Mouse (Mus musculus) kidney, postnatal 36 days (tissue): Measurements from ENCODE around the gene Isg20l2.

ENCODE experiments used
- DNase-seq, 2 experiments: peaks; one replicate each; pipeline ENCODE4 v3.0.0; 2021 to 2022; ENCODE audit warnings: mixed read lengths in 2 of 2

The Isg20l2 gene

GRCm38 (mm10) chr3:87980728-87981127, 50.6 kb downstream of the Isg20l2 start:
- DNase-seq, result no peak

GRCm38 (mm10) chr3:87981214-87981760, 51.2 kb downstream of the Isg20l2 start:
- DNase-seq, result no peak

- DNase-seq, result peak; percentile 72 to 88
These were observed 52.1 kb downstream of the Isg20l2 start for GRCm38 (mm10) chr3:87981894-87982835.

- DNase-seq, result peak; percentile 71 to 81
These were observed 52.9 kb downstream of the Isg20l2 start for GRCm38 (mm10) chr3:87982836-87983601.

- DNase-seq, result no peak
These were observed 53.5 kb downstream of the Isg20l2 start for GRCm38 (mm10) chr3:87983627-87984026.

GRCm38 (mm10) chr3:87984094-87984493, 54.0 kb downstream of the Isg20l2 start:
- DNase-seq, result no peak

- peak; percentile 28 to 41 for DNase-seq
These were observed 55.6 kb downstream of the Isg20l2 start for GRCm38 (mm10) chr3:87985505-87986320.

- peak; percentile 96 to 99 for DNase-seq
These were observed 56.8 kb downstream of the Isg20l2 start for GRCm38 (mm10) chr3:87986868-87987267.

GRCm38 (mm10) chr3:87987633-87988032, 57.5 kb downstream of the Isg20l2 start:
- peak in 1 of 2 experiments; percentile 30 for DNase-seq

- DNase-seq, result no peak
These were observed 58.0 kb downstream of the Isg20l2 start for GRCm38 (mm10) chr3:87988068-87988467.

- DNase-seq, result no peak
These were observed 59.8 kb downstream of the Isg20l2 start for GRCm38 (mm10) chr3:87989935-87990334.
